Mouse (Mus musculus): ENCODE measurements around the gene Slc4a8.
"Not testable (repeated sequence)": the region's sequence is repeated elsewhere in the genome, so short reads cannot be mapped to it uniquely, and the experiment has no call there.

Gene Slc4a8

GRCm38 (mm10) chr15:100773859-100774258, 12.3 kb downstream of the Slc4a8 start:
- not testable (repeated sequence) for DNase-seq (ENCODE audit: low spot score)

- no peak for DNase-seq (ENCODE audit: low spot score)
These were observed 13.9 kb downstream of the Slc4a8 start for GRCm38 (mm10) chr15:100775189-100776166.

GRCm38 (mm10) chr15:100776424-100776823, 14.9 kb downstream of the Slc4a8 start:
- no peak for DNase-seq (ENCODE audit: low spot score)

- DNase-seq (ENCODE audit: low spot score), result no peak
These were observed 15.8 kb downstream of the Slc4a8 start for GRCm38 (mm10) chr15:100777020-100778016.

GRCm38 (mm10) chr15:100779896-100780295, 18.3 kb downstream of the Slc4a8 start:
- DNase-seq (ENCODE audit: low spot score), result no peak

- DNase-seq (ENCODE audit: low spot score), result no peak
These were observed 21.9 kb downstream of the Slc4a8 start for GRCm38 (mm10) chr15:100783244-100783987.

GRCm38 (mm10) chr15:100790219-100790618, 28.7 kb downstream of the Slc4a8 start:
- no peak for DNase-seq (ENCODE audit: low spot score)

- no peak for DNase-seq (ENCODE audit: low spot score)
These were observed 30.8 kb downstream of the Slc4a8 start for GRCm38 (mm10) chr15:100792324-100792723.

- no peak for DNase-seq (ENCODE audit: low spot score)
These were observed 39.4 kb downstream of the Slc4a8 start for GRCm38 (mm10) chr15:100800914-100801313.

- no peak for DNase-seq (ENCODE audit: low spot score)
These were observed 46.5 kb downstream of the Slc4a8 start for GRCm38 (mm10) chr15:100808062-100808461.

- DNase-seq (ENCODE audit: low spot score), result no peak
These were observed 46.9 kb downstream of the Slc4a8 start for GRCm38 (mm10) chr15:100808484-100808883.

- no peak for DNase-seq (ENCODE audit: low spot score)
These were observed 48.7 kb downstream of the Slc4a8 start for GRCm38 (mm10) chr15:100810243-100810642.

- DNase-seq (ENCODE audit: low spot score), result no peak
These were observed 52.0 kb downstream of the Slc4a8 start for GRCm38 (mm10) chr15:100813501-100813900.

- DNase-seq (ENCODE audit: low spot score), result no peak
These were observed 52.5 kb downstream of the Slc4a8 start for GRCm38 (mm10) chr15:100814066-100814465.

- DNase-seq (ENCODE audit: low spot score), result no peak
These were observed 53.8 kb downstream of the Slc4a8 start for GRCm38 (mm10) chr15:100815310-100815709.

- DNase-seq (ENCODE audit: low spot score), result no peak
These were observed 57.3 kb downstream of the Slc4a8 start for GRCm38 (mm10) chr15:100818860-100819259.

GRCm38 (mm10) chr15:100821824-100822223, 60.3 kb downstream of the Slc4a8 start:
- DNase-seq (ENCODE audit: low spot score), result no peak

GRCm38 (mm10) chr15:100822370-100822769, 60.8 kb downstream of the Slc4a8 start:
- DNase-seq (ENCODE audit: low spot score), result not testable (repeated sequence)

GRCm38 (mm10) chr15:100825249-100825856, 63.8 kb downstream of the Slc4a8 start:
- DNase-seq (ENCODE audit: low spot score), result no peak

- no peak for DNase-seq (ENCODE audit: low spot score)
These were observed 64.5 kb downstream of the Slc4a8 start for GRCm38 (mm10) chr15:100826076-100826475.

GRCm38 (mm10) chr15:100829775-100830174, 68.2 kb downstream of the Slc4a8 start:
- no peak for DNase-seq (ENCODE audit: low spot score)
